12 mouse cellular contexts compared by ENCODE assay signal in genomic region chr1:172300247-172300646, GRCm38 (mm10). TPM values are rescaled to one million over a fixed set of nuclear protein-coding genes. Genes with fewer than 3 reads are reported as not detected.
DNase-seq lines count a peak whose midpoint lies in the region; ATAC-seq and TF ChIP-seq lines count a peak whose summit lies in the region.
"Had no signal": no experiment of that assay in that cellular context is flagged by ENCODE, and none has a peak within 500 bp of the region (broad histone marks: within the 10 kb centered on the region; RNA-seq: fewer than 3 reads in every experiment).

No protein-coding gene starts in this region.

- DNase-seq in cerebellum, adult 2 months: no peak
- no peak for DNase-seq in cerebellum, adult 18-20 months
- no peak for DNase-seq in lung, postnatal 0 days (ENCODE audit: low spot score)
- no peak for DNase-seq in lung, adult 2 months
- peak; percentile 53 to 67 for DNase-seq in heart, adult 9 months (ENCODE audit: low spot score in 2 of 2)
- DNase-seq in skeletal muscle tissue, adult 2 months (ENCODE audit: low read depth, low spot score): peak; percentile 85
- DNase-seq in cerebellum, adult 11 months: no peak
- no peak for DNase-seq in thymus, postnatal 10 days (ENCODE audit: low spot score in 2 of 2)
- DNase-seq: cerebellum, postnatal 25 days had no signal

- ATAC-seq in lung, postnatal 0 days: no peak

- H3K4me3 ChIP-seq in cerebellum, adult 2 months (replicated peaks; ENCODE audit: insufficient read depth, low read depth, low read length): no peak overlapping the region
- H3K4me3 ChIP-seq in lung, postnatal 0 days (ENCODE audit: low read depth, low read length): no peak overlapping the region
- H3K4me3 ChIP-seq in lung, adult 2 months (replicated peaks; ENCODE audit: extremely low read depth, low read depth, low read length): no peak overlapping the region

- WGBS in cerebellum, adult 2 months: 67% methylated on average over 5 of the region's 5 CpGs
- 67% methylated on average over 5 of the region's 5 CpGs for WGBS in lung, postnatal 0 days
- WGBS in lung, adult 2 months: 60% methylated on average over 5 of the region's 5 CpGs

- no peaks in the 10 kb centered on the region for H3K36me3 ChIP-seq in lung, postnatal 0 days (ENCODE audit: insufficient read depth, low read length)

- no peak overlapping the region for H3K9ac ChIP-seq in lung, postnatal 0 days (replicated peaks; ENCODE audit: low read depth)

- no peak for TF ChIP-seq CTCF in cerebellum, adult 2 months (IDR thresholded peaks at IDR 0.05; ENCODE audit: borderline replicate concordance, insufficient read depth, low read depth, low read length)
- TF ChIP-seq CTCF in lung, postnatal 0 days (IDR thresholded peaks at IDR 0.05): peak; percentile 17
- no peak for TF ChIP-seq CTCF in lung, adult 2 months (IDR thresholded peaks at IDR 0.05; ENCODE audit: insufficient read depth, low read length)

- no peak for TF ChIP-seq POLR2A in cerebellum, adult 2 months (IDR thresholded peaks at IDR 0.05; ENCODE audit: borderline replicate concordance, insufficient read depth, low read length)
- no peak for TF ChIP-seq POLR2A in lung, adult 2 months (IDR thresholded peaks at IDR 0.05; ENCODE audit: borderline replicate concordance, extremely low read depth, low read depth, low read length)

- no peaks in the 10 kb centered on the region for H3K27me3 ChIP-seq in cerebellum, adult 2 months (ENCODE audit: control insufficient read depth, insufficient read depth, low read length)
- no peaks in the 10 kb centered on the region for H3K27me3 ChIP-seq in lung, postnatal 0 days (replicated peaks; ENCODE audit: insufficient read depth, low read length)

- H3K27ac ChIP-seq in cerebellum, adult 2 months (ENCODE audit: insufficient read depth, low read length): peak overlapping the region; percentile 52
- no peak overlapping the region for H3K27ac ChIP-seq in lung, postnatal 0 days (ENCODE audit: low read length)
- H3K27ac ChIP-seq: kidney, postnatal 0 days had no signal

- H3K9me3 ChIP-seq in lung, postnatal 0 days (ENCODE audit: low read length): no peaks in the 10 kb centered on the region

- no peak for TF ChIP-seq EP300 in lung, postnatal 0 days (IDR thresholded peaks at IDR 0.05)

- H3K4me2 ChIP-seq in lung, postnatal 0 days (replicated peaks; ENCODE audit: low read depth, low read length): no peak overlapping the region
- H3K4me2 ChIP-seq: liver, embryonic 11.5 days had no signal

- H3K4me1 ChIP-seq in cerebellum, adult 2 months (ENCODE audit: control insufficient read depth, insufficient read depth, low read length): peaks cover 13% of the 10 kb centered on the region
- H3K4me1 ChIP-seq in lung, postnatal 0 days (ENCODE audit: insufficient read depth, low read depth, low read length): peaks cover 4% of the 10 kb centered on the region; the same call in 1 of the 2 replicates
- H3K4me1 ChIP-seq in lung, adult 2 months (ENCODE audit: control insufficient read depth, insufficient read depth, low read length): no peaks in the 10 kb centered on the region

RNA-seq across cellular contexts. Expression of gene Atp1a2, which starts 2.4 kb away (rescaled TPM):
- 535 and 584 TPM in 2 replicates for polyA plus RNA-seq in cerebellum, adult 2 months (2012; rRNA removed)
- 15.3 and 17.0 TPM in 2 replicates for polyA plus RNA-seq in lung, postnatal 0 days (2015; fragmentation: Nextera tagmentation; extraction: Ambion mirVana)
- 56.1 and 93.0 TPM in 2 replicates for polyA plus RNA-seq in lung, adult 2 months (2012; rRNA removed)

RNA-seq across cellular contexts. Expression of gene Kcnj9, which starts 28.9 kb away (rescaled TPM):
- polyA plus RNA-seq in cerebellum, adult 2 months (2012; rRNA removed): 116 and 130 TPM in 2 replicates
- not detected in 2 replicates for polyA plus RNA-seq in lung, postnatal 0 days (2015; fragmentation: Nextera tagmentation; extraction: Ambion mirVana)
- 0.08 TPM in 1 of 2 replicates, not detected in the other for polyA plus RNA-seq in lung, adult 2 months (2012; rRNA removed)
- polyA plus RNA-seq: small intestine, adult 2 months had no signal

RNA-seq across cellular contexts. Expression of gene Igsf8, which starts 38.8 kb away (rescaled TPM):
- polyA plus RNA-seq in cerebellum, adult 2 months (2012; rRNA removed): 254 and 269 TPM in 2 replicates
- 30.0 and 32.4 TPM in 2 replicates for polyA plus RNA-seq in lung, postnatal 0 days (2015; fragmentation: Nextera tagmentation; extraction: Ambion mirVana)
- polyA plus RNA-seq in lung, adult 2 months (2012; rRNA removed): 90.8 and 105 TPM in 2 replicates

RNA-seq across cellular contexts. Expression of gene Kcnj10, which starts 40.8 kb away (rescaled TPM):
- 141 and 174 TPM in 2 replicates for polyA plus RNA-seq in cerebellum, adult 2 months (2012; rRNA removed)
- polyA plus RNA-seq in lung, postnatal 0 days (2015; fragmentation: Nextera tagmentation; extraction: Ambion mirVana): 0.04 TPM in 2 replicates
- 0.12 and 0.28 TPM in 2 replicates for polyA plus RNA-seq in lung, adult 2 months (2012; rRNA removed)

RNA-seq across cellular contexts. Expression of gene Atp1a4, which starts 42.0 kb away (rescaled TPM):
- 0.03 TPM in 1 of 2 replicates, not detected in the other for polyA plus RNA-seq in cerebellum, adult 2 months (2012; rRNA removed)
- 0.04 and 0.05 TPM in 2 replicates for polyA plus RNA-seq in lung, postnatal 0 days (2015; fragmentation: Nextera tagmentation; extraction: Ambion mirVana)
- polyA plus RNA-seq in lung, adult 2 months (2012; rRNA removed): 0.05 and 1.2 TPM in 2 replicates
- polyA plus RNA-seq: kidney, postnatal 0 days; liver, embryonic 11.5 days; small intestine, adult 2 months had no signal

Comparison
In these comparisons a context has a peak if more than half of its experiments do, and no peak if none do; other contexts are left out.
1. DNase-seq: peak in heart, adult 9 months (2 of 2) and skeletal muscle tissue, adult 2 months (single experiment); none in cerebellum, adult 2 months (0 of 2), cerebellum, adult 18-20 months (0 of 2), lung, postnatal 0 days (single experiment), lung, adult 2 months (single experiment), cerebellum, adult 11 months (single experiment) and thymus, postnatal 10 days (0 of 2).
2. RNA of gene Kcnj9, which starts 28.9 kb away (polyA plus RNA-seq): 116 to 130 TPM in cerebellum, adult 2 months; not detected in lung, postnatal 0 days and 0.08 TPM in lung, adult 2 months; every median in the first group is over 100 times any median in the second.